Mouse (Mus musculus): ENCODE results near the gene Vdac2.

The Vdac2 gene

DNA sequence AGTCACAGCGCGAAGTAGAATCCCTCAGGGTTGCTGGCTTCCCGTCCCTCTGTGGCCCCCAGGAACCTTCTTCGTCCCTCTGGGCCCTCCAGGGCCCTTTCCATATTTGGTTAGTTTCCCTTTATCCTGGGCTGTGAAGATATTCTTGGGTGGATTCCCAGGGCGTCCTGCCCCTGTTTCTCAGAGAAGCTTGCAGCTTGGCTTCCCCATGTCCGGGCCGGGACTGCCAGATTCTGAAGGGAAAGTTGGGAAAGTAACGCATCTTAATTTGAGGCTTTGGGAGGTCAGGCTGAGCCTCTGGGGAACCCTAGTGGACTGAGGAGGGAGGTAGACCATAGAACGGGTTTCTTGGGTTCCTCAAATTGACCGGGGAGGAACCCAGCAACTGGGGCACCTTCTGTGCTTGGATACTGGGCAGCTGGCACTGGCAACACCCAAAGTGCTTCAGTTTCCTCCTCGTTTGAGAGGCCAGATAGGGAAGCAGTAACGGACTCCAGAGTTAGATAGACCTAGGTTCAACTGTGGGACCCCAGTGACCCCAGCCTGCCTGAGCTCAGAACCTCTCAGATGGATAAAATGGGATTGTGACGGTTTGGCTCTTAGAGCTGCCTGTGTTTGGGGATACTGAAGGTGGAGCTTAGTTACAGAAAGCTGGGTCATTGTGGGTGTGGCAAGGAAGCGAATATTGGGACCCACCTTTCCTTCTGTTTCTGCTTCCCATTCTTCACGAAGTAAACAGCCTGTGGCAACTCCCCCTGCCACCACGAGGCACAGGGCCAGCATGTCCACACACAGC, 27.2 kb downstream of the Vdac2 start:
- peak in 1 of 2 experiments; percentile 69 for DNase-seq (ENCODE audit: low spot score in 2 of 2)

GRCm38 (mm10) chr14:21853456-21854109, 28.5 kb downstream of the Vdac2 start:
- peak; percentile 80 to 90 for DNase-seq (ENCODE audit: low spot score in 2 of 2)

DNA sequence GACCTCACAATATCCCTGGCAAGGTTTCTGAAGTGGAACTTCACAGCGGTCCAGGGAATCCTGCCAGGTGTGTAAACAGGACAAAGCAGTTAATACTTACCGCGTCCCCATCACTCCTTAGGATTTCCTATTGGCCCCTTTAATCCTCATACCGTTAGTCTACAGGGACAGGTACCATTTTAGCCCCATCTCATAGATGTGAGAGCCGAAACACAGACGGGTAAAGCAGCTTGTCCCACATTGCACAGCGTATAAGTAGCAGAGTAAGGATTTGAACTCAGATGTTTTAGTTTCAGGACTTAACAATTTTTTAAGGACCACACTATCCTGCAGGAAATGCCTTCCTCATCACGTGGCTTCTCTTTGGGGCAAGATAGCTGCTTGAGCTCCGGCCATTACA, 29.2 kb downstream of the Vdac2 start:
- DNase-seq (ENCODE audit: low spot score in 2 of 2) = no peak

DNA sequence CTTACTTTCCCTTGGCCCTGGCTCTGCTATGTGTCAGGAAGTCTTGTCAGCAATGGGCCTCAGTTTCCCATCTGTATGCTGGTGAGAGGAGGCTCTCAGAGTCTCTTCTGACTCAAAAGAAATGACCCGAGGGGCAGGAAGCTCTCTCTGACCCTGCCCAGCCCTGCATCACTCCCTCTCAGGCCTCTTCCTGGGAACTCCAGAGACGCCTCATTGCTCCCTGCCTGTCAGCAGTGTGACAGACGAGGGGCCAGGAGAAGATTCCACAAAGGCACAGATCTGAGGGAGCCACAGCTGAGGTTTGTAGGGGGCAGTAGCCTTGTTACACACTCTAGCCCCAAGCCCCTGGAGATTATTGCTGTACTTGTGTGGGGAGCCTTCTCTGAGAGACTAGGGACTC, 30.9 kb downstream of the Vdac2 start:
- DNase-seq (ENCODE audit: low spot score in 2 of 2) = no peak

GRCm38 (mm10) chr14:21856886-21857285, 31.8 kb downstream of the Vdac2 start:
- no peak for DNase-seq (ENCODE audit: low spot score in 2 of 2)

- no peak for DNase-seq (ENCODE audit: low spot score in 2 of 2)
These were observed 41.3 kb downstream of the Vdac2 start for GRCm38 (mm10) chr14:21866291-21866690.

GRCm38 (mm10) chr14:21866816-21867215, 41.8 kb downstream of the Vdac2 start:
- no peak for DNase-seq (ENCODE audit: low spot score in 2 of 2)

DNA sequence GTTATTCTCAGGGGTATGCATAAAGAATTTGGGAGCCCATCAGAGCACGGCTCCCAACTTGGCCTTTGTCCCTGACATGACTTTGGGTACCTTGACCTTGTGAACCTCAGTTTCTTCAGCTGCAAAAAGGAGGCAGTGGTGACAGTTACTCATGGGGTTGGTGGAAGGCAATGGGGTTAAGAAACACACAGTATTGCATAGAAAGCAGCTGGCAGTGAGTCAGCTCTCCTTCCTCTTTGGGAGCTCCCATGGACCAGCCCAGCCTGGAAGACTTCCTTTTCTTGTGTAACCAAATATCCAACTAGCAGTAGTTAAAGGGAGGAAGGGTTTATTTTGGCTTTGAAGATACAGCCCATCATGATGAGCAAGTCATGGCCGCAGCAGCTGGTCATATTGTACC, 65.4 kb downstream of the Vdac2 start:
- DNase-seq (ENCODE audit: low spot score in 2 of 2) = peak in 1 of 2 experiments; percentile 50

GRCm38 (mm10) chr14:21891581-21892340, 66.7 kb downstream of the Vdac2 start:
- DNase-seq (ENCODE audit: low spot score in 2 of 2) = peak in 1 of 2 experiments; percentile 49

DNA sequence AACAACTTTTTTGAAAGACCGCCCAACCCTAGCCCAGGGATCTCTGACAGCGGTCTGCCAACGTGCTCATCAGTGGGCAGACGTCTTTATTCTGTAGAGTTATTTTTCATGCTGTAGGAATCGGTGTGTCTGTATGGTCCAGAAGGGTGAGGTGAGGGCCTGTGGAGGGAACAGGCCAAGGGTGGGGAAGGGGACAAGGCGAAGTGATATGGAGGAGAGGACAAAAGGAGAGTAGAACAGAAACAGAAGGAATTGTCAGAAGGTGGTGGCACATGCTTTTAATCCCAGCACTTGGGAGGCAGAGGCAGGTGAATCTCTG, 67.3 kb downstream of the Vdac2 start:
- peak in 1 of 2 experiments; percentile 41 for DNase-seq (ENCODE audit: low spot score in 2 of 2)
